Mouse (Mus musculus) kidney, embryonic 16.5 days (tissue): ENCODE measurements around the gene Krtap28-10. TPM values are rescaled to one million over a fixed set of nuclear protein-coding genes. Genes with fewer than 3 reads are reported as not detected.

ENCODE experiments used
- polyA plus RNA-seq: library from polyadenylated mRNA; unstranded; fragments of >200 nt; fragmentation: Nextera tagmentation; extraction: Ambion mirVana; gene quantifications from 2 replicates; pipeline ENCODE4 v1.2.1, GENCODE M21; 2015

Krtap28-10 gene
- polyA plus RNA-seq, 1 experiment from 2014 or later: not detected

Other genes starting within 250 kb of the Krtap28-10 start
- 28.0 and 28.2 TPM in 2 replicates for gene Agfg1, start 203.0 kb downstream of the Krtap28-10 start, polyA plus RNA-seq
- gene A030005L19Rik, start 129.2 kb downstream of the Krtap28-10 start, polyA plus RNA-seq: not detected in 2 replicates
- gene A030014E15Rik, start 117.6 kb downstream of the Krtap28-10 start, polyA plus RNA-seq: not detected in 2 replicates
- gene Gm6217, start 111.1 kb downstream of the Krtap28-10 start, polyA plus RNA-seq: not detected in 2 replicates
- not detected in 2 replicates for gene A030003K21Rik, start 99.1 kb downstream of the Krtap28-10 start, polyA plus RNA-seq
- gene Gm7544, start 86.5 kb downstream of the Krtap28-10 start, polyA plus RNA-seq: not detected in 2 replicates
- not detected in 2 replicates for gene Gm47955, start 82.2 kb downstream of the Krtap28-10 start, polyA plus RNA-seq
- not detected in 2 replicates for gene Gm47959, start 41.9 kb downstream of the Krtap28-10 start, polyA plus RNA-seq
- 1.5 and 2.4 TPM in 2 replicates for gene Slc19a3, start 4.0 kb downstream of the Krtap28-10 start, polyA plus RNA-seq
- not detected in 2 replicates for gene Gm47969, start 2.5 kb upstream of the Krtap28-10 start, polyA plus RNA-seq
- gene A030005K14Rik, start 16.9 kb upstream of the Krtap28-10 start, polyA plus RNA-seq: not detected in 2 replicates
- not detected in 2 replicates for gene Krtap28-13, start 18.4 kb upstream of the Krtap28-10 start, polyA plus RNA-seq
- 0.63 and 0.92 TPM in 2 replicates for gene Ccl20, start 74.3 kb upstream of the Krtap28-10 start, polyA plus RNA-seq
- gene Daw1, start 117.3 kb upstream of the Krtap28-10 start, polyA plus RNA-seq: 0.18 and 0.44 TPM in 2 replicates